Mouse (Mus musculus) large intestine, adult 2 months (tissue): ENCODE measurements around the gene Naxe. TPM values are rescaled to one million over a fixed set of nuclear protein-coding genes. Genes with fewer than 3 reads are reported as not detected.

Experiments
- polyA plus RNA-seq: library from polyadenylated mRNA; depleted of rRNA; stranded (reverse); fragments of >200 nt; gene quantifications from 2 replicates; pipeline ENCODE4 v1.2.3, GENCODE M21; 2012; rRNA removed

Gene Naxe
- polyA plus RNA-seq, 1 experiment = 75.5 TPM

Other genes starting within 250 kb of the Naxe start
- 11.3 and 17.1 TPM in 2 replicates for gene Pear1, start 234.2 kb downstream of the Naxe start, polyA plus RNA-seq
- gene Sh2d2a, start 211.7 kb downstream of the Naxe start, polyA plus RNA-seq = 3.5 and 5.6 TPM in 2 replicates
- gene Prcc, start 172.9 kb downstream of the Naxe start, polyA plus RNA-seq = 28.5 and 30.2 TPM in 2 replicates
- 73.5 and 78.7 TPM in 2 replicates for gene Hdgf, start 152.2 kb downstream of the Naxe start, polyA plus RNA-seq
- 63.4 and 64.1 TPM in 2 replicates for gene Mrpl24, start 139.0 kb downstream of the Naxe start, polyA plus RNA-seq
- 14.0 and 15.3 TPM in 2 replicates for gene Isg20l2, start 128.2 kb downstream of the Naxe start, polyA plus RNA-seq
- 17.5 and 22.5 TPM in 2 replicates for gene Rrnad1, start 127.8 kb downstream of the Naxe start, polyA plus RNA-seq
- gene Crabp2, start 109.8 kb downstream of the Naxe start, polyA plus RNA-seq = not detected in 2 replicates
- gene Nes, start 87.4 kb downstream of the Naxe start, polyA plus RNA-seq = 0.87 and 1.4 TPM in 2 replicates
- gene Bcan, start 58.3 kb downstream of the Naxe start, polyA plus RNA-seq = 0.20 TPM in 1 of 2 replicates, not detected in the other
- gene Hapln2, start 30.9 kb downstream of the Naxe start, polyA plus RNA-seq = not detected in 2 replicates
- gene Gpatch4, start 15.4 kb downstream of the Naxe start, polyA plus RNA-seq = 8.0 and 9.3 TPM in 2 replicates
- not detected in 2 replicates for gene Ttc24, start 19.8 kb upstream of the Naxe start, polyA plus RNA-seq
- 14.3 and 18.7 TPM in 2 replicates for gene Iqgap3, start 23.5 kb upstream of the Naxe start, polyA plus RNA-seq
- gene Mef2d, start 83.9 kb upstream of the Naxe start, polyA plus RNA-seq = 26.1 and 40.8 TPM in 2 replicates
- 32.9 and 50.2 TPM in 2 replicates for gene Rhbg, start 196.2 kb upstream of the Naxe start, polyA plus RNA-seq
- 0.30 TPM in 1 of 2 replicates, not detected in the other for gene Gm38392, start 228.7 kb upstream of the Naxe start, polyA plus RNA-seq
- 2.4 and 3.1 TPM in 2 replicates for gene Tsacc, start 238.5 kb upstream of the Naxe start, polyA plus RNA-seq
- gene Cct3, start 238.6 kb upstream of the Naxe start, polyA plus RNA-seq = 159 and 172 TPM in 2 replicates